In the genomic region with DNA sequence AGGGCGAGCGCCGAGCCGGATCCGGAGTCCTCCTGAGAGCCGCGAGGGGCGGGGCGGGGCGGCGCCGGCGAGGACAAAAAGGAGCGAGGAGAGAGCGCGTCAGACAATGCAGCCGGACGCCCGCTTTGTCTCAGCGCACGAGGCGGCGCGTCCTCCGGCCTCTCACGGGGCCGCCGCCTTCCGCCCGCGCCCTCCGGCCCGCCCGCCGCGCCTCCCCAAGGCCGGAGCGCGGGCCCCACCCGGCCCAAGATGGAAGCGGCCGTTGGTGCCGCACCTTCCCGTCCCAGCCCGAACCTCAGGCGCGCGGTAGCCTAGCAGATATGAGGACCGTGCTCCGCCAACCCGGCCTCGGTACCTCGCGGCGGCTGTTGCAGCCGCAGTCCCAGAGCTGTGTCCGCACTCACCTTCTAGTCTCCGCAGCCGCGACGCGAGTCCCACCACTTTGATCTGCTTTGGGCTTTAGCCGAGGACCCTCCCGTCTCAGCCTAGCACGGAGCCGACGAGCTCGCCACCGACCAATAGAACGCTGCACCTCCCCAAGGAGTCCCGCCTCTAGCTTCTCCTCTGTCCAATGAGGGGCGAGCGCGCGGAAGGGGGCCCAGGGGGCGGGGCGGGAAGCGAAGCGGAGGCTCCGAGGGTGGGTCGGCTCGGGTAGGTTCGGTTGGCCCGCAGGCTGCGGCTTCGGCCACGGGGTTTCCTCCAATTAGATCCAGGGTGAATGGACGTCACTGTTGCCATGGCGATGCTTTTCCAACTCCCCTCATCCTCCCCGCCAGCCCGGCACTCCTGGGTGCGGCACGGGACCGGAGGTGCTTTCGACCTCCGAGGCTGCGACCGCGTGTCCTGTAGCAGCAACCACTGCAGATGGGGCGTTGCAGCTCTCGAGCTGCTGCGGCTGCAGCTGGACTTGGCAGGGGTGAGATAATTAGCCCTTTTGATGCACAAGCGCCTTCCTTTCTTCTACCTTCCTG, we compare ENCODE assay signal across 8 mouse cellular contexts. TPM values are rescaled to one million over a fixed set of nuclear protein-coding genes. Genes with fewer than 3 reads are reported as not detected.
DNase-seq lines count a peak whose midpoint lies in the region; ATAC-seq and TF ChIP-seq lines count a peak whose summit lies in the region.

A gene (minus strand): TSS at position 538 of the 971 bp plus-strand sequence.

- no peak for TF ChIP-seq CTCF in CH12.LX (conservative IDR thresholded peaks at IDR 0.05 in 1 of 2, IDR thresholded peaks at IDR 0.05 in 1 of 2; ENCODE audit: low read depth in 2 of 2, low read length in 2 of 2)

- WGBS in forebrain, embryonic 11.5 days = under 1% methylated on average over 86 of the region's 103 CpGs
- under 1% methylated on average over 93 of the region's 103 CpGs for WGBS in heart, embryonic 16.5 days
- under 1% methylated on average over 90 of the region's 103 CpGs for WGBS in liver, embryonic 15.5 days (ENCODE audit: insufficient replicate concordance)
- under 1% methylated on average over 101 of the region's 103 CpGs for WGBS in neural tube, embryonic 12.5 days

- H3K27ac ChIP-seq in CH12.LX (ENCODE audit: insufficient read depth, low read depth) = peak within 1 kb of the TSS; percentile 92
- peak within 1 kb of the TSS; percentile 100 for H3K27ac ChIP-seq in forebrain, embryonic 11.5 days (ENCODE audit: low read depth, low read length)
- H3K27ac ChIP-seq in heart, embryonic 16.5 days (ENCODE audit: low read length) = peak within 1 kb of the TSS; percentile 99
- H3K27ac ChIP-seq in liver, embryonic 15.5 days (replicated peaks) = peak within 1 kb of the TSS; percentile 99
- peak within 1 kb of the TSS; percentile 98 for H3K27ac ChIP-seq in neural tube, embryonic 12.5 days

- H3K4me3 ChIP-seq in CH12.LX (replicated peaks in 1 of 3; ENCODE audit: low read depth in 2 of 3, low read length in 2 of 3, poor library complexity in 1 of 3) = peak within 1 kb of the TSS; percentile 59 to 92 (median 83)
- H3K4me3 ChIP-seq in forebrain, embryonic 11.5 days (ENCODE audit: low read depth, low read length) = peak within 1 kb of the TSS; percentile 89
- peak within 1 kb of the TSS; percentile 78 for H3K4me3 ChIP-seq in heart, embryonic 16.5 days (ENCODE audit: low read length)
- H3K4me3 ChIP-seq in liver, embryonic 15.5 days (replicated peaks) = peak within 1 kb of the TSS; percentile 94
- H3K4me3 ChIP-seq in neural tube, embryonic 12.5 days = peak within 1 kb of the TSS; percentile 86

- peak within 1 kb of the TSS; percentile 97 for H3K4me2 ChIP-seq in CH12.LX (ENCODE audit: insufficient read depth, low read depth, poor library complexity, severe bottlenecking)
- peak within 1 kb of the TSS; percentile 67 for H3K4me2 ChIP-seq in forebrain, embryonic 11.5 days (ENCODE audit: low read depth, low read length, severe bottlenecking)
- H3K4me2 ChIP-seq in heart, embryonic 16.5 days (ENCODE audit: low read depth, low read length) = peak within 1 kb of the TSS; percentile 93
- peak within 1 kb of the TSS; percentile 90 for H3K4me2 ChIP-seq in liver, embryonic 15.5 days
- H3K4me2 ChIP-seq in neural tube, embryonic 12.5 days (replicated peaks) = peak within 1 kb of the TSS; percentile 66

- peaks cover 4% of the 10 kb centered on the region for H3K9me3 ChIP-seq in CH12.LX (replicated peaks; ENCODE audit: low read length)
- H3K9me3 ChIP-seq in forebrain, embryonic 11.5 days (ENCODE audit: control insufficient read depth, low read length) = peaks cover 10% of the 10 kb centered on the region; the same call in 1 of the 2 replicates
- H3K9me3 ChIP-seq in heart, embryonic 16.5 days (replicated peaks; ENCODE audit: control insufficient read depth, low read length) = 0 out of 2 replicates have a peak, but pooled peaks cover 2% of the 10 kb centered on the region
- H3K9me3 ChIP-seq in liver, embryonic 15.5 days (replicated peaks) = no peaks in the 10 kb centered on the region
- peaks cover 12% of the 10 kb centered on the region for H3K9me3 ChIP-seq in neural tube, embryonic 12.5 days

- ATAC-seq in forebrain, embryonic 11.5 days (replicated peaks; ENCODE audit: low FRiP score) = peak; percentile 99
- ATAC-seq in heart, embryonic 16.5 days (replicated peaks; ENCODE audit: extremely low read depth, insufficient read depth, low FRiP score) = peak; percentile 99
- ATAC-seq in liver, embryonic 15.5 days (ENCODE audit: insufficient read depth) = peak; percentile 99
- peak; percentile 100 for ATAC-seq in neural tube, embryonic 12.5 days (ENCODE audit: low FRiP score, low read depth)

- H3K4me1 ChIP-seq in CH12.LX (ENCODE audit: control insufficient read depth in 1 of 2, insufficient read depth in 2 of 2) = peaks cover 2 to 25% of the 10 kb centered on the region in 2 experiments; a peak in 3 of 4 replicates
- no peaks in the 10 kb centered on the region for H3K4me1 ChIP-seq in forebrain, embryonic 11.5 days (replicated peaks; ENCODE audit: control insufficient read depth, insufficient read depth, low read length)
- H3K4me1 ChIP-seq in heart, embryonic 16.5 days (ENCODE audit: control insufficient read depth, insufficient read depth, low read length) = peaks cover 33% of the 10 kb centered on the region
- peaks cover 55% of the 10 kb centered on the region for H3K4me1 ChIP-seq in liver, embryonic 15.5 days (replicated peaks)
- H3K4me1 ChIP-seq in neural tube, embryonic 12.5 days = peaks cover 4% of the 10 kb centered on the region

- in situ Hi-C loops in CH12.LX (cut with MboI; ENCODE audit: low pct_ligation_motif_present, low pct_unique_long_range_greater_than_20kb, low sequenced_read_pairs) = loop anchor here (5.0 kb wide), 2 partner anchors 40 to 45 kb away; no protein-coding TSS in a partner anchor

- peaks cover 42% of the 10 kb centered on the region for H3K79me2 ChIP-seq in CH12.LX (replicated peaks; ENCODE audit: control insufficient read depth, extremely low read depth, insufficient read depth, poor library complexity, severe bottlenecking)

- H3K36me3 ChIP-seq in CH12.LX (replicated peaks in 1 of 2; ENCODE audit: control insufficient read depth in 1 of 2, insufficient read depth in 1 of 2, low read length in 1 of 2) = peaks cover 10 to 27% of the 10 kb centered on the region in 2 experiments
- peaks cover 18% of the 10 kb centered on the region for H3K36me3 ChIP-seq in forebrain, embryonic 11.5 days (ENCODE audit: control insufficient read depth, insufficient read depth, low read length)
- H3K36me3 ChIP-seq in heart, embryonic 16.5 days (ENCODE audit: control insufficient read depth, insufficient read depth) = peaks cover 15% of the 10 kb centered on the region
- H3K36me3 ChIP-seq in liver, embryonic 15.5 days (replicated peaks) = peaks cover 23% of the 10 kb centered on the region
- peaks cover 29% of the 10 kb centered on the region for H3K36me3 ChIP-seq in neural tube, embryonic 12.5 days

- TF ChIP-seq EP300 in CH12.LX (IDR thresholded peaks at IDR 0.05; ENCODE audit: low read length) = no peak

- dilution Hi-C loops in CH12.LX (cut with MboI; ENCODE audit: extremely low pct_ligation_motif_present, extremely low pct_unique_long_range_greater_than_20kb, low sequenced_read_pairs) = no loop called here

- H3K9ac ChIP-seq in CH12.LX (ENCODE audit: insufficient read depth, low read depth) = peak within 1 kb of the TSS; percentile 91
- peak within 1 kb of the TSS; percentile 99 for H3K9ac ChIP-seq in forebrain, embryonic 11.5 days (ENCODE audit: low read length)
- H3K9ac ChIP-seq in heart, embryonic 16.5 days (ENCODE audit: low read length) = peak within 1 kb of the TSS; percentile 93
- peak within 1 kb of the TSS; percentile 84 for H3K9ac ChIP-seq in liver, embryonic 15.5 days
- H3K9ac ChIP-seq in neural tube, embryonic 12.5 days = peak within 1 kb of the TSS; percentile 97

- no peaks in the 10 kb centered on the region for H3K27me3 ChIP-seq in CH12.LX (replicated peaks)
- no peaks in the 10 kb centered on the region for H3K27me3 ChIP-seq in forebrain, embryonic 11.5 days (ENCODE audit: control insufficient read depth, insufficient read depth, low read length)
- no peaks in the 10 kb centered on the region for H3K27me3 ChIP-seq in heart, embryonic 16.5 days (ENCODE audit: control insufficient read depth, insufficient read depth, low read length)
- no peaks in the 10 kb centered on the region for H3K27me3 ChIP-seq in liver, embryonic 15.5 days
- no peaks in the 10 kb centered on the region for H3K27me3 ChIP-seq in neural tube, embryonic 12.5 days (replicated peaks)

- TF ChIP-seq POLR2A in CH12.LX (IDR thresholded peaks at IDR 0.05; ENCODE audit: low read depth, low read length) = peak; percentile 98

- no peak for TF ChIP-seq RAD21 in CH12.LX (IDR thresholded peaks at IDR 0.05; ENCODE audit: low read depth, low read length)

- peak; percentile 97 for DNase-seq in CH12.LX (ENCODE audit: extremely low read depth)
- DNase-seq in c-Kit-positive CD71-positive TER-119-negative erythroid progenitor cells, embryonic 14.5 days (ENCODE audit: low read depth) = peak; percentile 93
- DNase-seq in forebrain, embryonic 11.5 days (ENCODE audit: low spot score) = peak; percentile 100
- DNase-seq in kidney, postnatal 36 days = peak; percentile 98 to 99
- peak; percentile 98 for DNase-seq in telencephalon, adult 2 months (ENCODE audit: low read depth, low spot score)

TF ChIP-seq in CH12.LX, 34 proteins besides CTCF, POLR2A, EP300 and RAD21 (continues in another document):
- TF ChIP-seq ZMIZ1 (IDR thresholded peaks at IDR 0.05; ENCODE audit: low read depth, low read length) = peak; percentile 96
- TF ChIP-seq JUN (IDR thresholded peaks at IDR 0.05; ENCODE audit: insufficient read depth, low read depth, low read length) = no peak
- TF ChIP-seq ELF1 (IDR thresholded peaks at IDR 0.05; ENCODE audit: low read depth, low read length) = peak; percentile 50; the same call in 1 of the 2 replicates
- peak; percentile 71; the same call in 1 of the 2 replicates for TF ChIP-seq KAT2A (IDR thresholded peaks at IDR 0.05; ENCODE audit: insufficient replicate concordance, low read length)
- TF ChIP-seq GABPA (IDR thresholded peaks at IDR 0.05; ENCODE audit: insufficient replicate concordance, low read depth, low read length) = no peak
- peak; percentile 68 for TF ChIP-seq ETS1 (conservative IDR thresholded peaks at IDR 0.05; ENCODE audit: low read depth, low read length)
- TF ChIP-seq ZC3H11A (IDR thresholded peaks at IDR 0.05; ENCODE audit: low read depth, low read length) = no peak
- peak; percentile 88 for TF ChIP-seq CHD2 (IDR thresholded peaks at IDR 0.05; ENCODE audit: low read length)
- peak; percentile 79 for TF ChIP-seq HCFC1 (IDR thresholded peaks at IDR 0.05; ENCODE audit: low read depth, low read length)
- TF ChIP-seq SMC3 (IDR thresholded peaks at IDR 0.05; ENCODE audit: low read depth, low read length) = no peak

RNA-seq across cellular contexts. Expression of the gene that starts here (rescaled TPM):
- total RNA-seq in CH12.LX (2012; rRNA removed) (217 and 253 TPM in 2 replicates), CH12.LX (2014; rRNA removed) (392 and 409 TPM in 2 replicates)
- polyA plus RNA-seq in CH12.LX (2012; ENCODE audit: insufficient read length, low read depth) = 207 and 234 TPM in 2 replicates
- polyA plus RNA-seq in forebrain, embryonic 11.5 days (2014; fragmentation: Nextera tagmentation; extraction: Ambion mirVana) = 1,096 and 1,151 TPM in 2 replicates
- polyA plus RNA-seq in heart, embryonic 16.5 days (2015; fragmentation: Nextera tagmentation; extraction: Ambion mirVana) = 356 and 357 TPM in 2 replicates
- 171 and 184 TPM in 2 replicates for polyA plus RNA-seq in liver, embryonic 15.5 days (2015; fragmentation: Nextera tagmentation; extraction: Ambion mirVana)
- 1,106 and 1,139 TPM in 2 replicates for polyA plus RNA-seq in neural tube, embryonic 12.5 days (2016; fragmentation: Nextera tagmentation; extraction: Ambion mirVana)

Comparison
In these comparisons a context has a peak if more than half of its experiments do, and no peak if none do; other contexts are left out.
1. Peak in every context shown above with its lines: DNase-seq, ATAC-seq, H3K4me3 ChIP-seq and H3K27ac ChIP-seq.